In the genomic region with DNA sequence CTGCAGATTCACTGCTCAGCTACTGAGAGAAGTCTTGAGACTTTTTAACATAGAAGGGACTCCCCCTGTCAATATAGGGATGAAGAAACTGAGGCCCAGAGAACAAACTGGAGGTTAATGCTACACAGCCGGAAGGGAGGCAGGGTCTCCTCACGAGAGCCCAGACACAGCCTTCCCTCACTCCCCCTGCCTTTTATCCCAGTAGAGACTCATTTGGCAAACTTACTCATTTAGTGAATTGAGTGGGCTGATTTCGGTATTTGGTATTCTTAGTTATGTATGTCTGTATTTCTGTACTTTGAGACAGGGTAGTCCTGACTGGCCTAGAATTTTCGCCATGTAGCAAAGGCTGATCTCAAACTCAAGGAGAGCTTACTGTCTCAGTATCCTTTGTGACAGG, we compare ENCODE assay signal across 40 mouse cellular contexts. TPM values are rescaled to one million over a fixed set of nuclear protein-coding genes. Genes with fewer than 3 reads are reported as not detected.
"Had no signal": no experiment of that assay in that cellular context is flagged by ENCODE, and none has a peak within 500 bp of the region (broad histone marks: within the 10 kb centered on the region; RNA-seq: fewer than 3 reads in every experiment).

No protein-coding gene starts in this region.

- H3K4me3 ChIP-seq: gastrocnemius, adult 2 months; heart, embryonic 13.5 days; heart, embryonic 15.5 days; hindbrain, embryonic 13.5 days; hindbrain, embryonic 15.5 days; kidney, embryonic 15.5 days; limb, embryonic 13.5 days; limb, embryonic 15.5 days; liver, embryonic 13.5 days; liver, embryonic 15.5 days had no signal

- H3K27me3 ChIP-seq: heart, embryonic 13.5 days; heart, embryonic 15.5 days; hindbrain, embryonic 13.5 days; hindbrain, embryonic 15.5 days; kidney, embryonic 15.5 days; limb, embryonic 13.5 days; limb, embryonic 15.5 days; liver, embryonic 13.5 days; liver, embryonic 15.5 days had no signal

- H3K9me3 ChIP-seq: heart, embryonic 13.5 days; heart, embryonic 15.5 days; hindbrain, embryonic 13.5 days; hindbrain, embryonic 15.5 days; kidney, embryonic 15.5 days; limb, embryonic 13.5 days; limb, embryonic 15.5 days; liver, embryonic 13.5 days; liver, embryonic 15.5 days had no signal

- H3K27ac ChIP-seq: gastrocnemius, adult 2 months; heart, embryonic 13.5 days; heart, embryonic 15.5 days; hindbrain, embryonic 13.5 days; hindbrain, embryonic 15.5 days; hindbrain, postnatal 0 days; kidney, embryonic 15.5 days; kidney, postnatal 0 days; limb, embryonic 13.5 days; limb, embryonic 15.5 days; liver, embryonic 13.5 days; liver, embryonic 15.5 days had no signal

- H3K4me1 ChIP-seq: hindbrain, embryonic 13.5 days; hindbrain, embryonic 15.5 days; kidney, embryonic 15.5 days; limb, embryonic 13.5 days; limb, embryonic 15.5 days had no signal

- H3K36me3 ChIP-seq: heart, embryonic 13.5 days; heart, embryonic 15.5 days; hindbrain, embryonic 13.5 days; hindbrain, embryonic 15.5 days; kidney, embryonic 15.5 days; limb, embryonic 13.5 days; limb, embryonic 15.5 days; liver, embryonic 13.5 days; liver, embryonic 15.5 days had no signal

- DNase-seq: gastrocnemius, adult 2 months; gastrocnemius, postnatal 10 days; gastrocnemius, postnatal 25 days; heart, adult 18-20 months; heart, postnatal 14 days; heart, postnatal 36 days; kidney, adult 11 months; kidney, adult 2 months; kidney, adult 9 months; kidney, postnatal 14 days; kidney, postnatal 36 days; layer of hippocampus, adult 9-11 months; layer of hippocampus, postnatal 36 days; left cerebral cortex, postnatal 4 days; liver, embryonic 13.5 days had no signal

- H3K4me2 ChIP-seq: heart, embryonic 11.5 days; heart, embryonic 13.5 days; heart, embryonic 15.5 days; hindbrain, embryonic 13.5 days; hindbrain, embryonic 15.5 days; kidney, embryonic 15.5 days; limb, embryonic 13.5 days; limb, embryonic 15.5 days; liver, embryonic 11.5 days; liver, embryonic 13.5 days; liver, embryonic 15.5 days had no signal

- H3K9ac ChIP-seq: heart, embryonic 13.5 days; heart, embryonic 15.5 days; hindbrain, embryonic 13.5 days; hindbrain, embryonic 15.5 days; kidney, embryonic 15.5 days; limb, embryonic 13.5 days; limb, embryonic 15.5 days; liver, embryonic 13.5 days; liver, embryonic 15.5 days had no signal

RNA-seq across cellular contexts. Expression of a gene that starts 51.4 kb away (rescaled TPM):
- total RNA-seq: gastrocnemius, adult 2 months; gastrocnemius, postnatal 10 days; gastrocnemius, postnatal 25 days; granulocyte monocyte progenitor cell, adult 5-6 weeks; heart, adult 18-20 months; heart, postnatal 14 days; heart, postnatal 36 days; hematopoietic stem cell, adult 5-6 weeks; hindbrain, postnatal 0 days; layer of hippocampus, adult 18-20 months; layer of hippocampus, adult 8-10 months; layer of hippocampus, postnatal 14 days; layer of hippocampus, postnatal 36 days; left cerebral cortex, adult 18-20 months; left cerebral cortex, adult 8-10 months; left cerebral cortex, postnatal 10 days; left cerebral cortex, postnatal 25 days; left cerebral cortex, postnatal 4 days had no signal
- polyA plus RNA-seq: heart, postnatal 0 days; hindbrain, embryonic 11.5 days; hindbrain, embryonic 13.5 days; hindbrain, embryonic 15.5 days; hindbrain, postnatal 0 days; large intestine, adult 2 months; limb, embryonic 11.5 days; limb, embryonic 13.5 days had no signal
